Mouse (Mus musculus) kidney, embryonic 16.5 days (tissue): ENCODE results near the gene Cmtm6. TPM values are rescaled to one million over a fixed set of nuclear protein-coding genes. Genes with fewer than 3 reads are reported as not detected.

Experiments used
- ATAC-seq: fragments of 200-750 bp; cut with Nextera tagmentation; 2 replicates; pipeline ENCODE4 v1.8.0; 2017; ENCODE audit warnings: moderate TSS enrichment; ENCODE audit not compliant: low FRiP score, low TSS enrichment
- H3K27ac ChIP-seq: fragments of 300-500 bp; sonication (generic); 2 replicates; pipeline ENCODE4 v1.5.1; 2014; ENCODE audit warnings: low read length
- H3K27me3 ChIP-seq: fragments of 300-500 bp; sonication (generic); 2 replicates; pipeline ENCODE4 v1.6.1; 2014; ENCODE audit warnings: low read length, control low read depth, mixed read lengths; ENCODE audit not compliant: insufficient read depth
- H3K36me3 ChIP-seq: fragments of 300-500 bp; sonication (generic); 2 replicates; pipeline ENCODE4 v1.6.1; 2014; ENCODE audit warnings: low read length, control low read depth, mixed read lengths; ENCODE audit not compliant: insufficient read depth
- H3K4me1 ChIP-seq: fragments of 300-500 bp; sonication (generic); 2 replicates; pipeline ENCODE4 v1.6.1; 2014; ENCODE audit warnings: low read length, control low read depth, mixed read lengths; ENCODE audit not compliant: insufficient read depth
- H3K4me2 ChIP-seq: fragments of 300-500 bp; sonication (generic); replicated peaks from 2 replicates; pipeline ENCODE4 v1.6.1; 2014; ENCODE audit warnings: low read depth, low read length
- H3K4me3 ChIP-seq: fragments of 300-500 bp; sonication (generic); 2 replicates; pipeline ENCODE4 v1.5.1; 2014; ENCODE audit warnings: mild to moderate bottlenecking, low read length
- H3K9ac ChIP-seq: fragments of 300-500 bp; sonication (generic); replicated peaks from 2 replicates; pipeline ENCODE4 v1.6.1; 2014; ENCODE audit warnings: low read length
- H3K9me3 ChIP-seq: fragments of 300-500 bp; sonication (generic); 2 replicates; pipeline ENCODE4 v1.6.1; 2016; ENCODE audit warnings: low read length, control low read depth
- WGBS: fragments of 180-500 bp; shearing (Covaris S2); extraction: QIAGEN DNeasy Blood & Tissue Kit; methylation state at CpG from one replicate; pipeline ENCODE4 v1.1.7; 2014; 5-methylcytosine and 5-hydroxymethylcytosine counted together
- polyA plus RNA-seq: library from polyadenylated mRNA; unstranded; fragments of >200 nt; fragmentation: Nextera tagmentation; extraction: Ambion mirVana; gene quantifications from 2 replicates; pipeline ENCODE4 v1.2.1, GENCODE M21; 2015

Gene Cmtm6
- polyA plus RNA-seq, 1 experiment from 2014 or later, result 73.5 TPM

GRCm38 (mm10) chr9:114697072-114697471 is 33.8 kb upstream of the Cmtm6 start:
- no peak for ATAC-seq
- Histone ChIP-seq H3K4me1 (no peaks in the 10 kb centered on the region), H3K9ac (no peak overlapping the region), H3K27ac (no peak overlapping the region), H3K4me2 (no peak overlapping the region), H3K9me3 (no peaks in the 10 kb centered on the region), H3K36me3 (peaks cover 19% of the 10 kb centered on the region), H3K4me3 (no peak overlapping the region), H3K27me3 (no peaks in the 10 kb centered on the region)
- 94% methylated on average over 4 of the region's 4 CpGs for WGBS

GRCm38 (mm10) chr9:114697926-114698325 is 33.0 kb upstream of the Cmtm6 start:
- no peak overlapping the region for H3K4me3 ChIP-seq
- H3K27me3 ChIP-seq, result no peaks in the 10 kb centered on the region
- no peak for ATAC-seq
- no peaks in the 10 kb centered on the region for H3K9me3 ChIP-seq
- H3K4me2 ChIP-seq, result no peak overlapping the region
- H3K9ac ChIP-seq, result no peak overlapping the region
- WGBS, result 86% methylated on average over 5 of the region's 5 CpGs
- H3K36me3 ChIP-seq, result peaks cover 11% of the 10 kb centered on the region
- no peak overlapping the region for H3K27ac ChIP-seq
- H3K4me1 ChIP-seq, result no peaks in the 10 kb centered on the region

GRCm38 (mm10) chr9:114699262-114699661 is 31.7 kb upstream of the Cmtm6 start:
- Histone ChIP-seq H3K27ac (no peak overlapping the region), H3K27me3 (no peaks in the 10 kb centered on the region), H3K4me2 (no peak overlapping the region), H3K9ac (no peak overlapping the region), H3K4me1 (no peaks in the 10 kb centered on the region), H3K9me3 (no peaks in the 10 kb centered on the region), H3K36me3 (peaks cover 3% of the 10 kb centered on the region), H3K4me3 (no peak overlapping the region)
- no peak for ATAC-seq
- WGBS, result 73% methylated on average over 6 of the region's 6 CpGs

- no peaks in the 10 kb centered on the region for H3K4me1 ChIP-seq
- H3K4me2 ChIP-seq, result no peak overlapping the region
- no peak overlapping the region for H3K4me3 ChIP-seq
- no peaks in the 10 kb centered on the region for H3K27me3 ChIP-seq
- ATAC-seq, result no peak
- H3K36me3 ChIP-seq, result peaks cover 5% of the 10 kb centered on the region; the same call in 1 of the 2 replicates
- WGBS, result 86% methylated on average over 15 of the region's 16 CpGs
- no peak overlapping the region for H3K9ac ChIP-seq
- H3K9me3 ChIP-seq, result no peaks in the 10 kb centered on the region
- peak overlapping the region; percentile 91 for H3K27ac ChIP-seq
Observed at GRCm38 (mm10) chr9:114699882-114700665, 30.8 kb upstream of the Cmtm6 start.

- no peaks in the 10 kb centered on the region for H3K4me1 ChIP-seq
- ATAC-seq, result peak; percentile 70; the same call in 1 of the 2 replicates
- no peak overlapping the region for H3K4me2 ChIP-seq
- H3K36me3 ChIP-seq, result peaks cover 14% of the 10 kb centered on the region
- WGBS, result 54% methylated on average over 2 of the region's 2 CpGs
- H3K4me3 ChIP-seq, result no peak overlapping the region
- peak overlapping the region; percentile 91 for H3K27ac ChIP-seq
- H3K9me3 ChIP-seq, result 0 out of 2 replicates have a peak, but pooled peaks cover 5% of the 10 kb centered on the region
- no peak overlapping the region; the same call in 1 of the 2 replicates for H3K9ac ChIP-seq
- H3K27me3 ChIP-seq, result no peaks in the 10 kb centered on the region
Observed at GRCm38 (mm10) chr9:114701031-114701430, 29.9 kb upstream of the Cmtm6 start.

- WGBS, result 83% methylated on average over 4 of the region's 4 CpGs
- Histone ChIP-seq H3K27ac (peak overlapping the region; percentile 29; the same call in 1 of the 2 replicates), H3K9ac (no peak overlapping the region), H3K9me3 (0 out of 2 replicates have a peak, but pooled peaks cover 5% of the 10 kb centered on the region), H3K4me1 (no peaks in the 10 kb centered on the region), H3K4me2 (no peak overlapping the region), H3K36me3 (peaks cover 21% of the 10 kb centered on the region), H3K4me3 (no peak overlapping the region), H3K27me3 (no peaks in the 10 kb centered on the region)
- ATAC-seq, result peak; percentile 49; the same call in 1 of the 2 replicates
Observed at GRCm38 (mm10) chr9:114701921-114702320, 29.0 kb upstream of the Cmtm6 start.

GRCm38 (mm10) chr9:114707805-114708204 is 23.1 kb upstream of the Cmtm6 start:
- H3K27ac ChIP-seq, result no peak overlapping the region
- ATAC-seq, result no peak
- H3K4me3 ChIP-seq, result no peak overlapping the region
- H3K36me3 ChIP-seq, result peaks cover 33% of the 10 kb centered on the region
- 93% methylated on average over 4 of the region's 4 CpGs for WGBS
- no peaks in the 10 kb centered on the region for H3K27me3 ChIP-seq
- H3K9ac ChIP-seq, result no peak overlapping the region
- 0 out of 2 replicates have a peak, but pooled peaks cover 5% of the 10 kb centered on the region for H3K9me3 ChIP-seq
- no peak overlapping the region for H3K4me2 ChIP-seq
- H3K4me1 ChIP-seq, result no peaks in the 10 kb centered on the region

DNA sequence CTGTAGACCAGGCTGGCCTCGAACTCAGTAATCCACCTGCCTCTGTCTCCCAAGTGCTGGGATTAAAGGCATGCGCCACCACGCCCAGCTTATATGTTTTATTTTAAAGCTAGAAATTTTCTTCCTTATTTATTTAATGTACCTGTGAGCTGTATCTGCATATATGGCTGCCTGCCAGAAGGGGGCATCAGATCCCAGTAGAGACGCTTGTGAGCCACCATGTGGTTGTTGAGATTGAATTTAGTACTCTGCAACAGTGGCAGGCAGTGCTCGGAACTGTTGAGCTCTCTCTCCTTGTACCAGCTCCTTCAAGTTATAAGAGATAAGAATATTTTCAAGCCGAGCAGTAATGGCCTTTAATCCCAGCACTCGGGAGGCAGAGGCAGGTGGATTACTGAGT is 20.6 kb upstream of the Cmtm6 start:
- ATAC-seq, result no peak
- 0 out of 2 replicates have a peak, but pooled peaks cover 5% of the 10 kb centered on the region for H3K9me3 ChIP-seq
- no peaks in the 10 kb centered on the region for H3K4me1 ChIP-seq
- H3K4me3 ChIP-seq, result no peak overlapping the region
- 82% methylated on average over 7 of the region's 7 CpGs for WGBS
- H3K9ac ChIP-seq, result no peak overlapping the region
- H3K27ac ChIP-seq, result no peak overlapping the region
- no peaks in the 10 kb centered on the region for H3K27me3 ChIP-seq
- peaks cover 44% of the 10 kb centered on the region for H3K36me3 ChIP-seq
- H3K4me2 ChIP-seq, result no peak overlapping the region

GRCm38 (mm10) chr9:114713481-114713880 is 17.4 kb upstream of the Cmtm6 start:
- H3K9me3 ChIP-seq, result no peaks in the 10 kb centered on the region
- ATAC-seq, result no peak
- WGBS, result 74% methylated on average over 7 of the region's 7 CpGs
- H3K27ac ChIP-seq, result no peak overlapping the region
- H3K4me1 ChIP-seq, result peaks cover 13% of the 10 kb centered on the region; the same call in 1 of the 2 replicates
- H3K36me3 ChIP-seq, result peaks cover 46% of the 10 kb centered on the region
- no peak overlapping the region for H3K9ac ChIP-seq
- H3K27me3 ChIP-seq, result no peaks in the 10 kb centered on the region
- H3K4me2 ChIP-seq, result no peak overlapping the region
- H3K4me3 ChIP-seq, result no peak overlapping the region

- 45% methylated on average over 18 of the region's 18 CpGs for WGBS
- H3K4me2 ChIP-seq, result no peak overlapping the region
- peak; percentile 88 for ATAC-seq
Observed at GRCm38 (mm10) chr9:114716677-114717331, 14.1 kb upstream of the Cmtm6 start.

More at GRCm38 (mm10) chr9:114716677-114717331, 14.1 kb upstream of the Cmtm6 start:
- no peak overlapping the region for H3K9ac ChIP-seq
- H3K4me3 ChIP-seq, result no peak overlapping the region
- no peaks in the 10 kb centered on the region for H3K27me3 ChIP-seq
- H3K27ac ChIP-seq, result peak overlapping the region; percentile 50
- H3K4me1 ChIP-seq, result peaks cover 13% of the 10 kb centered on the region; the same call in 1 of the 2 replicates
- peaks cover 61% of the 10 kb centered on the region for H3K36me3 ChIP-seq
- no peaks in the 10 kb centered on the region for H3K9me3 ChIP-seq
